Mouse (Mus musculus): Measurements from ENCODE around the gene Thsd4. TPM values are rescaled to one million over a fixed set of nuclear protein-coding genes. Genes with fewer than 3 reads are reported as not detected.

Gene Thsd4
- polyA plus RNA-seq, 1 experiment from 2014 or later = 3.0 TPM

GRCm38 (mm10) chr9:60548182-60548581 is 26.3 kb upstream of the Thsd4 start:
- no peaks in the 10 kb centered on the region for H3K4me1 ChIP-seq (ENCODE audit: control insufficient read depth, insufficient read depth, low read length)
- H3K9ac ChIP-seq (replicated peaks; ENCODE audit: low read length) = no peak overlapping the region
- 24% methylated on average over 4 of the region's 4 CpGs for WGBS
- DNase-seq (ENCODE audit: low spot score) (peak; percentile 59), ATAC-seq (replicated peaks; ENCODE audit: insufficient number of reproducible peaks, low FRiP score, low TSS enrichment, low read depth) (no peak)
- H3K9me3 ChIP-seq (replicated peaks; ENCODE audit: control insufficient read depth, low read length) = no peaks in the 10 kb centered on the region
- H3K36me3 ChIP-seq (replicated peaks; ENCODE audit: control insufficient read depth, insufficient read depth, low read depth, low read length) = no peaks in the 10 kb centered on the region
- H3K27me3 ChIP-seq (ENCODE audit: control insufficient read depth, insufficient read depth, low read length) = no peaks in the 10 kb centered on the region
- H3K4me3 ChIP-seq (ENCODE audit: low read depth, low read length) = no peak overlapping the region
- H3K4me2 ChIP-seq (ENCODE audit: low read depth, low read length) = no peak overlapping the region
- no peak overlapping the region for H3K27ac ChIP-seq (replicated peaks; ENCODE audit: low read depth, low read length)

DNA sequence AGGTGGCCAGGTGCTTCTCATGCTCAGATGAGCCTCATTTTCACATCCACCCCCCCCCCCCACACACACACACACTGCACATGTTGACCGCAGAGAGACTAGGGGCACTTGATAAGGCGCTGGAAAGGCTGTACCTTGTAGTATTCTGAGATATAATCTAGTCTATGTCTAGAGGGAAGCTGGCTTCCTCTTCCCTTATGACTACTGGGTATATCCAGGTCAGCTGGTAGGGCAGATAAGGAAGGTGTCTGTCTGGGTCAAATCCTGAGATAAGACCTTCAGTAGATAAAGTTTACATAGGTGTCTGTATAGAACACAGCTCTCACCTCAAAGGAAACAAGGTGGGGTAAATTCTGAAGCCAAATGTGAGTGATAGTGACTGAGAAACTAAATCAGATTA is 24.3 kb upstream of the Thsd4 start:
- no peaks in the 10 kb centered on the region for H3K4me1 ChIP-seq (ENCODE audit: control insufficient read depth, insufficient read depth, low read length)
- H3K4me3 ChIP-seq (ENCODE audit: low read depth, low read length) = no peak overlapping the region
- DNase-seq (ENCODE audit: low spot score) = no peak
- no peak overlapping the region for H3K4me2 ChIP-seq (ENCODE audit: low read depth, low read length)
- H3K36me3 ChIP-seq (replicated peaks; ENCODE audit: control insufficient read depth, insufficient read depth, low read depth, low read length) = no peaks in the 10 kb centered on the region
- H3K27me3 ChIP-seq (ENCODE audit: control insufficient read depth, insufficient read depth, low read length) = no peaks in the 10 kb centered on the region
- H3K9me3 ChIP-seq (replicated peaks; ENCODE audit: control insufficient read depth, low read length) = no peaks in the 10 kb centered on the region
- no peak overlapping the region for H3K9ac ChIP-seq (replicated peaks; ENCODE audit: low read length)
- WGBS = 83% methylated on average over 2 of the region's 2 CpGs
- no peak overlapping the region for H3K27ac ChIP-seq (replicated peaks; ENCODE audit: low read depth, low read length)
- no peak for ATAC-seq (replicated peaks; ENCODE audit: insufficient number of reproducible peaks, low FRiP score, low TSS enrichment, low read depth)

DNA sequence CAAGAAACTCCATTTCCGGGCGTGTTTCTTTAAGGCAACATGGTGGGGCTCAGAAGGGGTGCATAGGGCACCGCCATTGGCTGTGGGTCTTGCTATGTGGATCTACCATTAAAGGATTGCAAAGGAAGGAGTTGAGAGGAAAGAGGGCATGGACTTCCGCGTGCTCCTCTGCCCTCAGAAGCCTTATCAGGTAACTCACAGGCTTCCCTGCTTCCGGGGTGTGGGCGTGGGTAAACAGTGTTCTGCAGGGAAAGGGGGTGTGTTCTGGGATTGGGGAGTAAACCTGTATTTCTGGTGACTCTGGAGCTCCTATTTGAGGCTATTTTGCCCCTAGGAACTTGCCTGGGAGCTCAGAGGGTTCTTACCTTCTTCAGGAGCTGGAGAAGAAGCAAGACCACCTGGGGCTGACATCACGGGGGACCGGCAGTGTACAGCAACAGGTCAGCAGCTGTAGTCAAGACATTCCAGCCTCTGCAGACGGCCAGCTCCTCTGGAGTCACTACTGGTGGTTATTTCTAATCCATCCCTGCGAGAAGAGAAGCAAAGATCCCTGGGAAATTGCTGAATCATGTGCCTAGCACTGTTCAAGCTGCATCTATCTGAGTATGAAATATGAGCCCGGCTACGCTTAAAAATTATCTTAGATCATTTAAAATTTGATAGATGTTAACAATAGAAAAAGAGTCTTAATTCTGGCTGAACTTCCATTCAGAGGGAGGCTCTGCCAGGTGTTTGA is 23.7 kb upstream of the Thsd4 start:
- no peaks in the 10 kb centered on the region for H3K4me1 ChIP-seq (ENCODE audit: control insufficient read depth, insufficient read depth, low read length)
- H3K36me3 ChIP-seq (replicated peaks; ENCODE audit: control insufficient read depth, insufficient read depth, low read depth, low read length) = no peaks in the 10 kb centered on the region
- WGBS = 75% methylated on average over 13 of the region's 13 CpGs
- no peaks in the 10 kb centered on the region for H3K27me3 ChIP-seq (ENCODE audit: control insufficient read depth, insufficient read depth, low read length)
- DNase-seq (ENCODE audit: low spot score) = no peak
- H3K9ac ChIP-seq (replicated peaks; ENCODE audit: low read length) = no peak overlapping the region
- H3K4me3 ChIP-seq (ENCODE audit: low read depth, low read length) = no peak overlapping the region
- no peak overlapping the region for H3K4me2 ChIP-seq (ENCODE audit: low read depth, low read length)
- ATAC-seq (replicated peaks; ENCODE audit: insufficient number of reproducible peaks, low FRiP score, low TSS enrichment, low read depth) = no peak
- H3K9me3 ChIP-seq (replicated peaks; ENCODE audit: control insufficient read depth, low read length) = no peaks in the 10 kb centered on the region
- no peak overlapping the region for H3K27ac ChIP-seq (replicated peaks; ENCODE audit: low read depth, low read length)

DNA sequence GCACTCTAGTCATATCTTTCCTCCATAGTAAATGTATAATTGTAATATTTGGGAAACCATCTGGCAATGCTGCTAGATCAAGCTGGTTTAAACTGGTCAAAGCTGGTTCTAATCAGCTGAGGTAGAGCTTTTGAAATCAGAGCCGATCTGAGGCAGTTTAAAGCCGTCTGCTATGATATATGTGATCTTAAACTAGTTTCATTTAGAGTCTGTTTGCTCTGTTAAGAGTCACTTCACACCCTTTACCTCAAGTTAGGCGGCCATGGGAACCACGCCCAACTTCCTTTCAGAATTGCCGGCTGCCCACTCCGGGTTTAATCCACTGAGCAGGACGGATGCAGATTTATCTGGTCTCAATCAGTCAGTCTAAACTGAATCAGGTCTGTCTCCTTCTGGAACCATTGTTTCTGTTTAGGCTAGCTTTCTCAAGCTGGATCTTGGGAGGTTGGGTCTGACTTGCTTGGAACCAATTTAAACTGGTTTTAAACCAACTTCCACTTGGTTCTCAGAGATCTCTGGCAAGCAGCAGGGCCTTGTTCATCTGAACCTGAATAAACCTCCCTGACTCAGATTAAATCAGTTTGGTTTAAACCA is 21.7 kb upstream of the Thsd4 start:
- ATAC-seq (replicated peaks; ENCODE audit: insufficient number of reproducible peaks, low FRiP score, low TSS enrichment, low read depth) (no peak), DNase-seq (ENCODE audit: low spot score) (peak; percentile 53)
- Histone ChIP-seq H3K9ac (replicated peaks; ENCODE audit: low read length) (no peak overlapping the region), H3K27ac (replicated peaks; ENCODE audit: low read depth, low read length) (no peak overlapping the region), H3K4me3 (ENCODE audit: low read depth, low read length) (no peak overlapping the region), H3K4me2 (ENCODE audit: low read depth, low read length) (no peak overlapping the region), H3K27me3 (ENCODE audit: control insufficient read depth, insufficient read depth, low read length) (no peaks in the 10 kb centered on the region), H3K9me3 (replicated peaks; ENCODE audit: control insufficient read depth, low read length) (no peaks in the 10 kb centered on the region), H3K36me3 (replicated peaks; ENCODE audit: control insufficient read depth, insufficient read depth, low read depth, low read length) (no peaks in the 10 kb centered on the region), H3K4me1 (ENCODE audit: control insufficient read depth, insufficient read depth, low read length) (no peaks in the 10 kb centered on the region)
- 56% methylated on average over 7 of the region's 7 CpGs for WGBS

DNA sequence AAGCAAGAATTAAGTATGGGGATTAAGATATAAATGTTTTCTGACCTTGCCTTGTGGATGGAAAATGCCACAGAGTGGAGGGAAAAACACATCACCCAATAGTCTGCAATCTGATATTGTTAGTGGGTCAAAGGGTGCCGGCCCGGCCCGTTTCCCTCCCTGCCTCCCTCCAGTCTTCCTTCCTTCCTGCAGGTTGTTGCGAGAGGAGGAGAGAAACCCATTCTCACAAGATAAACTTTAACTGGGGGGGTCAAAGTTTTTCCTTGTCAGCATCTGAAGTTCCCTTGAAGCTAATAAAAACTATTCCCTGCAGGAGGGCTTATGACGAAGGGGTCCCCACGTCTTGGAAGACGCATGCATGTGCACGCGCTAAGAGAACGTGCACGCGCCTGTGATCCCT is 8.5 kb upstream of the Thsd4 start:
- no peak overlapping the region for H3K9ac ChIP-seq (replicated peaks; ENCODE audit: low read length)
- H3K4me2 ChIP-seq (ENCODE audit: low read depth, low read length) = no peak overlapping the region
- H3K36me3 ChIP-seq (replicated peaks; ENCODE audit: control insufficient read depth, insufficient read depth, low read depth, low read length) = no peaks in the 10 kb centered on the region
- H3K9me3 ChIP-seq (replicated peaks; ENCODE audit: control insufficient read depth, low read length) = no peaks in the 10 kb centered on the region
- H3K27ac ChIP-seq (replicated peaks; ENCODE audit: low read depth, low read length) = no peak overlapping the region
- H3K4me1 ChIP-seq (ENCODE audit: control insufficient read depth, insufficient read depth, low read length) = no peaks in the 10 kb centered on the region
- 81% methylated on average over 12 of the region's 12 CpGs for WGBS
- ATAC-seq (replicated peaks; ENCODE audit: insufficient number of reproducible peaks, low FRiP score, low TSS enrichment, low read depth) = no peak
- H3K4me3 ChIP-seq (ENCODE audit: low read depth, low read length) = no peak overlapping the region
- H3K27me3 ChIP-seq (ENCODE audit: control insufficient read depth, insufficient read depth, low read length) = no peaks in the 10 kb centered on the region
- DNase-seq (ENCODE audit: low spot score) = no peak

DNA sequence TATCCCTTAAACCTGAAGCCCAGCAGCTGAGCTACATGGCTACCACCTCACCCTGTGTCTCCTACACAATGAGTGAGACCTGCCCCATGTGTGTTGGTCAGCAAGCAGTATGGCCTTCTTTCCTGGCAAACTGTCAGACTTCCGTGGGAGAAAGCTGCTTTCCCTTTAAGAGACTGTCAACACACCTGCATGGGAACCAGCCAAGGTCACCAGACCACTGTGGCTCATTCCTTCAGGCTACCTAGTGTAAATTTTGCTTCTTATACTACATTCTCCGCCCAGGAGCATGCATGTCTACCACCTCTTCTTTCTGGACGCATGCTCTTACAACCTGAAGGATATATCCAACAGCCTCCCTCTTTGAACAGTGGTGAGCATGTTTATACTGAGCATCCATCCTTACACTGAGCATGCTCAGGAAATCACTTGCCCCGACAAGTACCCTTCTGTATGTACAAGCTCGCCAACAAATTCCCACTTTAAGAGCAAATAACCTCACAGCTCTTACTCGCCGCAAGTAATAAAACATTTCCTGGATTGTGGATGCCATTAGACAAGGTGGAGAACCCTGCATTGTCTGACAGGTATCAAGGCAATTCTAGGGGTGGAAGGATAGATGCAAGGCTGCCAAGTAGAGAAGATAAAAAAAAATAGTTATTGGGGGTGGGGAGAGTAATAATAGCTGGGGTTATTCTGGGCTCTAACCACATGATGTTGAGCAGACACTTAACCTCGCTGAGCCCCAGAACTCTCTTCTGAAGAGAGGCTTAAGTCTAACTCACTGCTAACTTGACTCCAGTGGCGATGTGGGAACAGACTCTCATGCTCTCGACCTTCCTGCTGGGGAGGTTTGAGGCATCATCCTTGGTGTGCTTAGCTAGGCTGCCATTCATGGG is 7.8 kb upstream of the Thsd4 start:
- 85% methylated on average over 10 of the region's 10 CpGs for WGBS
- DNase-seq (ENCODE audit: low spot score) (no peak), ATAC-seq (replicated peaks; ENCODE audit: insufficient number of reproducible peaks, low FRiP score, low TSS enrichment, low read depth) (no peak)
- H3K9me3 ChIP-seq (replicated peaks; ENCODE audit: control insufficient read depth, low read length) = no peaks in the 10 kb centered on the region
- no peaks in the 10 kb centered on the region for H3K36me3 ChIP-seq (replicated peaks; ENCODE audit: control insufficient read depth, insufficient read depth, low read depth, low read length)
- no peaks in the 10 kb centered on the region for H3K27me3 ChIP-seq (ENCODE audit: control insufficient read depth, insufficient read depth, low read length)
- no peak overlapping the region for H3K4me2 ChIP-seq (ENCODE audit: low read depth, low read length)
- H3K27ac ChIP-seq (replicated peaks; ENCODE audit: low read depth, low read length) = no peak overlapping the region
- no peaks in the 10 kb centered on the region for H3K4me1 ChIP-seq (ENCODE audit: control insufficient read depth, insufficient read depth, low read length)
- no peak overlapping the region for H3K9ac ChIP-seq (replicated peaks; ENCODE audit: low read length)
- H3K4me3 ChIP-seq (ENCODE audit: low read depth, low read length) = no peak overlapping the region

DNA sequence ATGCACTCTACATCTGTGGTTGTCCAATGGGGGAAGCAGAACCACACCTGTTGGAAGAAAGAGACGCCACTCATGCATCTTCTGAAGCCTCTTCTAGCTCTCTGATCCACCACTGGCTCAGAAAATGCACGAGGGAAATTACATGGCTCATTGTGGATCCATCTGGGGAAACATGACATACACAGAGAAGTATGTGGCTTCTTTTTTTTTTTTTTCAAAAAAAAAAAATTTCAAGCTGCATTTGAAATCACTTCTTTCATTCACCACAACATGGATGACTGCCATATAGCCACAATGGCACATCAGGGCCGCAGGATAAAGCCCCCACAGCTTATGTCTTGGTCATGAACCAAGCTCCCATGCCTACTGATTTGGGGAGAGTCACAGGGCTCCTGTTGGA is 6.4 kb upstream of the Thsd4 start:
- WGBS = 80% methylated on average over 3 of the region's 3 CpGs
- Histone ChIP-seq H3K4me1 (ENCODE audit: control insufficient read depth, insufficient read depth, low read length) (no peaks in the 10 kb centered on the region), H3K9ac (replicated peaks; ENCODE audit: low read length) (no peak overlapping the region), H3K4me2 (ENCODE audit: low read depth, low read length) (no peak overlapping the region), H3K4me3 (ENCODE audit: low read depth, low read length) (no peak overlapping the region), H3K36me3 (replicated peaks; ENCODE audit: control insufficient read depth, insufficient read depth, low read depth, low read length) (no peaks in the 10 kb centered on the region), H3K9me3 (replicated peaks; ENCODE audit: control insufficient read depth, low read length) (no peaks in the 10 kb centered on the region), H3K27ac (replicated peaks; ENCODE audit: low read depth, low read length) (no peak overlapping the region), H3K27me3 (ENCODE audit: control insufficient read depth, insufficient read depth, low read length) (no peaks in the 10 kb centered on the region)
- ATAC-seq (replicated peaks; ENCODE audit: insufficient number of reproducible peaks, low FRiP score, low TSS enrichment, low read depth) = no peak
- no peak for DNase-seq (ENCODE audit: low spot score)

DNA sequence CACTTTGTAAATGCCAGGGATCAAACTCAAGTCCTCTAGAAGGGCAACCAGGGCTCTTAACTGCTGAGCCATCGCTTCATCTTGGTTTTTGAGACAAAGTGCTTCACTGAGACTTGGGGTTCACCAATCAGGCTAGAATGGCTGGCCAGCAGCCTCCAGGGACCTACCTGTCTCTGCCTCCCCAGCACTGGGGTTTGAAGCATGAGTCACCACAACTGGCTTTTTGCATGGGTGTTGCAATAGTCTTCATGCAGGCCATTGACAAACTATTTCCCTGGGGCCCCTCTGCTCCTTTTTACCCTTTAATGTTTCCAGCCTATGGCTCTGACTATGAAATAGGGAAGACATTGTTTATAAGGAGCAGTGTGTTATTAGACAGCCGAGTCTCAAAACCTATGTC is 6.0 kb upstream of the Thsd4 start:
- no peak for ATAC-seq (replicated peaks; ENCODE audit: insufficient number of reproducible peaks, low FRiP score, low TSS enrichment, low read depth)

More for the DNA sequence above, 6.0 kb upstream of the Thsd4 start:
- Histone ChIP-seq H3K9ac (replicated peaks; ENCODE audit: low read length) (no peak overlapping the region), H3K27ac (replicated peaks; ENCODE audit: low read depth, low read length) (no peak overlapping the region), H3K4me1 (ENCODE audit: control insufficient read depth, insufficient read depth, low read length) (no peaks in the 10 kb centered on the region), H3K4me3 (ENCODE audit: low read depth, low read length) (no peak overlapping the region), H3K9me3 (replicated peaks; ENCODE audit: control insufficient read depth, low read length) (no peaks in the 10 kb centered on the region), H3K27me3 (ENCODE audit: control insufficient read depth, insufficient read depth, low read length) (no peaks in the 10 kb centered on the region), H3K36me3 (replicated peaks; ENCODE audit: control insufficient read depth, insufficient read depth, low read depth, low read length) (no peaks in the 10 kb centered on the region), H3K4me2 (ENCODE audit: low read depth, low read length) (no peak overlapping the region)
- 84% methylated on average over 2 of the region's 2 CpGs for WGBS
- no peak for DNase-seq (ENCODE audit: low spot score)
